Mouse (Mus musculus) adrenal gland, postnatal 36 days (tissue): ENCODE measurements at regions not wholly inside any gene's neighbourhood (a gene's known extent, or its start where the extent isn't known, plus 50 kb on each side); places are given as distances from the start of the nearest gene placed in this dataset.

Experiments
- DNase-seq, 2 experiments: peaks; one replicate each; pipeline ENCODE4 v3.0.0; 2021; ENCODE audit warnings: mixed read lengths in 1 of 2

DNA sequence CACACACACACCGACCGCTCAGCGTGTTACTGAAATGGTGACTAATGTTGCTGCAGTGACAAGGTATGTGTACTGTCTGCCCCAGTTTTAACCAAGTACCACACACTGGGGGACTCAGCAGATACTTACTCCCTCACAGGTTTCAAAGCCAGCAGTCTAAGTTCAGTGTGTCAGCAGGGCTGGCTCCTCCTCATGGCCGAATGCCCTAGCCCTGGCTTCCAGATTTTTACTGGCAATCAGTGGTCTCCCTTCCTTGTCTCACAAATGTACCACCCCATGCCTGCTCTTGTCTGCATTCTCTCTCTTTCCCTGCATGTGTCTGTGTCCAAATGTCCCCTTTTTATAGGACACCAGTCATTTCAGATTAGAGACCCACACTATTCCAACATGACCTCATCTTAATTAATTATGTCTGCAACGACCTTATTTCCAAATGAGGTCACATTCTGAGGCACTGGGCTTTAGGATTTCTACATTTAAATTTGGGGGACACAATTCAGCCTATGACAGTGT, 114.7 kb downstream of the Uri1 start:
- DNase-seq = no peak

GRCm38 (mm10) chr7:37893885-37894284, 120.4 kb upstream of the Zfp536 start:
- peak; percentile 38 to 42 for DNase-seq

- no peak for DNase-seq
These were observed 100.9 kb upstream of the Zfp536 start for GRCm38 (mm10) chr7:37874382-37874781.

DNA sequence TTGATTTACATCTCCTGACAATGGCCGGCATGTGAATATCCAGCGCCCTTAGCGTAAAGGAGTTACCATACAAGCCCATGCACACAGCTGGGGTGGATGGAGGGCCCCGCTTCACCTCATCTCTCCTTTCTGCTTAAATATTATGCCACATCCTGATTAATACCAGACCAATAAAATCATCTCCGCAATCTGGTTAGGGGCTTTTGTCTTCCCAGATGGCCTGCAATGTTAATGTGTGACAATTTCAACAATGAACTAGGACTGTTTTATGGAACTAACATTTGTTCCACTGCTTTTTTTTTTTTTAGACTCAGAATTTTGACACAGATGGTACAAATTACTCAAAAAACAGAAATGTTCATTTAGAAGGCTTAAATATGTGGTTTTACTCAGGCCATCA, 97.5 kb upstream of the Zfp536 start:
- no peak for DNase-seq

- DNase-seq = no peak
These were observed 93.0 kb upstream of the Zfp536 start for GRCm38 (mm10) chr7:37866468-37866867.

DNA sequence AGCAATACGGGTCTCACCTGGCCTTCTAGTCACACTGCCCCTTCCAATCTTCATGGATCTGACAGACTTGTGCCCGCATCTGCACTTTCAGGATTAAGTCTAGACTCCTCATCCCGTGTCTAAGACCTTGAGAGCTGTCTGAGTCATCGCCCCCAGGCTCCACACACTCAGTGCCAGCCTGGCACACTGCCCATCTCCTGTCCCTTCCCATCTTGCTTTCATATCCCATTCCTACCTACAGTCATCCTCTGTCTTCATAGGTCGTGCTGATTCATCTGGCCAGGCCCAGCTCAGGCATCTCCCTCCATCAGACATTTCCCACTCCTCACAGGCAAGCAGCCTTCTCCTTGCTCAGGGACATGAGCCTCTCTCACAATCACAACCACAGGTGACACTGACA, 78.0 kb upstream of the Zfp536 start:
- peak; percentile 68 to 80 for DNase-seq

GRCm38 (mm10) chr7:37845201-37845600, 71.8 kb upstream of the Zfp536 start:
- DNase-seq = peak in 1 of 2 experiments; percentile 7

- DNase-seq = no peak
These were observed 68.6 kb upstream of the Zfp536 start for GRCm38 (mm10) chr7:37842000-37842513.

- DNase-seq = no peak
These were observed 68.1 kb upstream of the Zfp536 start for GRCm38 (mm10) chr7:37841549-37841948.

DNA sequence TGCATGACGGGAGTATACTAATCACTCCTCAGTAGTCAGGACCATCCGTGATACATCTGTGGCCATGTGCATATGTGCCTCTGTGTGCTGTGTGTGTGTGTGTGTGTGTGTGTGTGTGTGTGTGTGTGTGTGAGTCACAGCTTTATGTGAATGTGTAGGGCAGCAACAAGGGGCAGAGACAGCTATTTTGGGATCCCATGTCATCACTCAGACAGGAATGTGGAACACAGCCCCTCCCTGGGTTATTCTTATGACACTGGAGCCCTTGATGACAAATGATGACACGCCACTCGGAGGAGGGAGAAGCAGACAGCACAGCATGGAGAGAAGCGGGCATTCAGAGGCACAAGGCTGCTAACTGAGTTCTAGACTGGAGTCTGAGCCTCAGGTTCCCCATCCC, 64.4 kb upstream of the Zfp536 start:
- peak in 1 of 2 experiments; percentile 40 for DNase-seq

GRCm38 (mm10) chr7:37837372-37837771, 63.9 kb upstream of the Zfp536 start:
- no peak for DNase-seq

GRCm38 (mm10) chr7:37833420-37833819, 60.0 kb upstream of the Zfp536 start:
- no peak for DNase-seq

DNA sequence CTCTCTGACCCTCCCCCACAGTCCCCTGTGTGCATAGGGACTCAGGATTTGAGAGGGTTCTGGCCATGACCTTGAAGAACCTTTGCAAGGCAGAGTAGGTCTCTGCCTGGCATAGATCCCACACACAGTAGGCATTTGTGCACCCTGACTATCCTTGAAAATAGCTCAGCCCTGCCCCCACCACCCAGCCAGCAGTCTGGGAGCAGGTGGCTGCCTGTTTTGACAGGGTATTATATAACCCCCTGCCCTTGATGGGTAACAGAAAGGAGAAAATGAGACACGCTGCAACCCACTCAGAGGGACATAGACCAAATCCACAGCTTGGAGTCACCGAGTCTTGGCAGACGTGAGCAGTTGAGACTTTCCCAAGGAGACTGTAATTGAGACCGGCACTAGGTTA, 58.9 kb upstream of the Zfp536 start:
- peak; percentile 2 to 35 for DNase-seq

DNA sequence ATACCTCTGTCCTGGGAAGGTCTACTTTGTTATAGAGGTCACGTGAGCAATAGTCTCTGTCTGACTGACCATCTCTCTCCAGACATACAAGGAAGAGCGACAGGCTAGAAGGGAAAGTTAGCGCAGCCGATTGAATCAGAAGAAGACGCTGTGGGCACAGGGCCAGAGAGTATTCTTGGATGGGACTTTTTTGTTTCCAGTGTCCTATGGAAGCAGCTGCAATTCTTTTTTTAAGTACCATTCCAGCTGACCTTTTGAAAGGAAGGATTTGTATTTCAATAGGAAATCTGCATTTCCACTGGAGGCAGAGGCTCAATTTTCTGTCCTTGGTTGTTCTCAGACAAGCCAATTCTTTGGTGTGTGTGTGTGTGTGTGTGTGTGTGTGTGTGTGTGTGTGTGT, 52.3 kb upstream of the Zfp536 start:
- no peak for DNase-seq
